Mouse (Mus musculus) gastrocnemius, adult 18-20 months (tissue): ENCODE data around the gene Chsy1. TPM values are rescaled to one million over a fixed set of nuclear protein-coding genes. Genes with fewer than 3 reads are reported as not detected.
"Not testable (repeated sequence)": the region's sequence is repeated elsewhere in the genome, so short reads cannot be mapped to it uniquely, and the experiment has no call there.

Source experiments
- DNase-seq: peaks from one replicate; pipeline ENCODE4 v3.0.0; 2021; ENCODE audit warnings: low spot score
- total RNA-seq, 2 experiments: library from RNA; stranded (reverse); gene quantifications; 2 replicates each; pipeline ENCODE4 v1.2.3; 2021

Gene Chsy1
- total RNA-seq, 2 experiments from 2014 or later = 3.1 to 3.8 TPM

DNA sequence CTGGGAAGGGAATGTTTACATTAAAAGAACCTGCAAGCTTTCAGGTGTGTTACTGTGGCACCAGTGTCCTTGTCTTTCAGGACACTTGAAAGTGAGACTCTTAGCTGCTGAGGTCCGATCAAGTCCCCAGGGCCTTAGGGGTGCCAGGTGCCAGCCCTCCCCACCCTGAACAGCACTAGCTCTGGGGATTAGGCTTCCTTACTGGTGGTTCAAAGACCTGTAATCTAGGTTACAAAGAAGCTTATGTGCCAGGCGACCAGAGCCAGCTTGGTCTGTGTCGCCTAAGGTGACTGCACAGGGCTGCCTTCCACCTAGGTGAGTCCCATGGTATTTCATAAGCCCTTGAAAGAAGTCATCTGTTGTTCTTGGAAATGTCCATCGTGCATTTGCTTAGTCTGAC, 66.9 kb downstream of the Chsy1 start:
- no peak for DNase-seq

DNA sequence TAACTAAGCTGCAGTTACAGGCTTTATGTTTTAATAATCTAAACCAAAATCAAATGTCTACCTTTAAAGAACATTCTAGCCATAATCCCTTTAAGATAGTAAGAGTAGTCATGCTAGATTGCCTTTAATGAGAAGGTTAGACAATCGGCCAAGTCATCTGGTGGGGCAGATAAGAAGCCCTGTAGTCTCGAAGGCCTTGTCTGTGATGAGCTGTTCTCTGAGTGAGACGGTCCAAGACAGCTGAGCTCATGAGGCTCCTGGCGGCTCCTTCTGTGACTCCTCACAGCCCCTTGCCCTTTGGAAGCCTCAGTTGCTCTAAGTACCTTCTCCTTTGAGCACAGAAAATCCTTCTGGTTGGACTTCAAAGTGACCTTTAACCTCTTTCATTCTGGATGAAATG, 67.6 kb downstream of the Chsy1 start:
- no peak for DNase-seq

DNA sequence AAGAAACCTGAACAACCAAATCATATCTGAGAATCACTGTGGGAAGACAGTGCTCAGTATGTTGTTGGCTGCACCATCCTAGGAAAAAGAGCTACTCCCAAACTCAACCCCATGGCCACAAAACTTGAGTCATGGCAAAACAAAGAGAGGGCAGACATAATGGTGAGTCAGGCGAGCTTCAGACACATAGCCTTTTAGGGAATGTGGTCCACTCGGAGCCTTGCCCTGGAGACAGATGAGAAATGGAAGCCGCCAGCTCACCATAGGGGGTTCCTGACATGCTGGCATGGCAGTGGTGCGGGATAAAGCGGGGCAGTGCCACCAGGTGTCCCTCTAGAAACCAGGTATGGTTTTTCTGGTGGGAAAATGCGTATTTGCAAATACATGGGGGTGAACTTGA, 68.8 kb downstream of the Chsy1 start:
- no peak for DNase-seq

DNA sequence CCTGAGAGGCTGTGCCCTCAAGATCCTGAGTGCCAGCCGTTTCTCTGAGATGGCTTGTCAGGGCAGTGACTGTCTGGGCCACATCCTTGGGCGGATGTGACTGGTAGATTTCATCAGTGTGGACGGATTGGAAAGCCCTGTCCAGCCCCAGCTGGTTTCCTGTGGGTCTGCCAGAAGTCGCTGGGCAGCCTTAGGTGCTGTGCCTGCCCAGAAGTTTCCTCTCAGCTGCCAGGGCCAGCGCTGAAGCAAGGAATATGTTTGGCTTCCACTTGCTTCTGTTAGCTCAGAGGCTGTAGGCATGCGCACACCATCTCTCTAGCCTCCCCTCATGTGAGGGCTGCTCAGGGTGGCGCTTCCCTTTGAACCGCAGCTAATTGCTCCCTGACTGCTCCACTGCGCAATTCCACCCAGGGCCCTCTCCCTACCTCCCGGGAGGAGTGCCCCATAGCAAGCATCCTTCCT, 69.8 kb downstream of the Chsy1 start:
- DNase-seq = peak; percentile 40

DNA sequence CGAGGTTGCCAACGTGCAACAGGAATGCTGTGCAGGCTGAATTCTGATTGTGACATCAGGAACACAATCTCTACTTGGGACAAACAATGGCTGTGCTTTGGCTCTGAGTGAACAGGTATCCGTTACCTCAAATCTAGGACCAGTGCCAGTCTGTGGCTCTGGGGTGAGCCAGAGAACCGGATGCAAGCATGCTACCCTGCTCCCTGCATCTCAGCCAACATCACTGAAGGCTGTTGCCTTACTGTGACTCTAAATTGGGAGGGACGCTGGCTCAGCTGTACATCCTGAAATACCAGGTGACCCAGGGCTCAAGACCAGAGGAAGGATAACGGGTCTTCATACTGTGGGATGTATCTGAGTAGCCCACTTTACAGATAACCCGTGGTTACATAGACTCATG, 70.4 kb downstream of the Chsy1 start:
- DNase-seq = no peak

DNA sequence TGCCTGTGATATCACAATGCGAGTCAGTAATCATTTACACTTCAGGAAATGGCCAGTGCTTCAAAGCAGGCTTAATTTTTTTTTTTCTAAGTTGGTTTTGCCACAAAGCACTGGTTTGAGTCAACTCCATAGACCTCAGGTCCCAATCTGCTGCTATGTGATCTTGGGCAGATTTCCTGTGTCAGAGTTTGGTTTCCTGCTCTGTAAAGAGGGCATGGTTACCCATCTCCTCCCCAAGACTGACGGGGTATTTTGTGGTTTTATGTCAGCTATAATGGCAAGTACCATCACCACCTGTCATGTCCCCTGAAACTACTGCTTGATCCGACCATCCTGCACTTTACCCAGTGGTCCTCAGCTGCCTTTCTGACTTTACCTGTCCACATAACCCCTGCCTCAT, 70.9 kb downstream of the Chsy1 start:
- no peak for DNase-seq

DNA sequence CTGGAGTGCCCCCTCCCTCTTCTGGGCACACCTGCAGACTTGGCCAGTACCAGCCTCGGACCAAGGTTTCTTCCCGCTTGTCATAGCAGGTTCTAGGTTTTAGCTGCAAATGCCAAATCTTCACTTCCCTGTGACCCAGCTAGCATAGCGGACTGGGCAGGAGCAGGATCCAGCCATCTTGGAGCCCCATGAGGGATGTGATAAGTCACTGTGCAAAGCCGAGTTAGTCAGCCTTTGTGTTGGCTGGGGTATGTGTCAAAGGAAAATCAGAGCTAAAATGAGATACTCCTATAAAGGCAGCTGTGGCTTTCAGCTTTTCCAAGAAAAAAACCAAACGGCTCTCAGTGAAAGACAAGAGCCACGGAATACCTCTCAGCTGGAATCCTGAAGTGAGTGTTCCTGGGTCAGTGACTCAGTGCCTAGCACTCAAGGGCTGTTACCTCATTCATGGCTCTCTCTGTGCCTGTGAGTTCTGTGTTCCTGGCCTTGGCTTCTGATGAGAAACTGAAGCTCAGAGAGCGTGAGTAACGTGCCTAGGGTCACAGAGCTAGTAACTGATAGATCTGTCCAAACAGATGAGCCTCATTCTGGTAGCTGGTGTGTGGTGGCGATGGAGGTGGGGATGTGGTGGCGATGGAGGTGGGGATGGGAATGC, 71.5 kb downstream of the Chsy1 start:
- DNase-seq = no peak

DNA sequence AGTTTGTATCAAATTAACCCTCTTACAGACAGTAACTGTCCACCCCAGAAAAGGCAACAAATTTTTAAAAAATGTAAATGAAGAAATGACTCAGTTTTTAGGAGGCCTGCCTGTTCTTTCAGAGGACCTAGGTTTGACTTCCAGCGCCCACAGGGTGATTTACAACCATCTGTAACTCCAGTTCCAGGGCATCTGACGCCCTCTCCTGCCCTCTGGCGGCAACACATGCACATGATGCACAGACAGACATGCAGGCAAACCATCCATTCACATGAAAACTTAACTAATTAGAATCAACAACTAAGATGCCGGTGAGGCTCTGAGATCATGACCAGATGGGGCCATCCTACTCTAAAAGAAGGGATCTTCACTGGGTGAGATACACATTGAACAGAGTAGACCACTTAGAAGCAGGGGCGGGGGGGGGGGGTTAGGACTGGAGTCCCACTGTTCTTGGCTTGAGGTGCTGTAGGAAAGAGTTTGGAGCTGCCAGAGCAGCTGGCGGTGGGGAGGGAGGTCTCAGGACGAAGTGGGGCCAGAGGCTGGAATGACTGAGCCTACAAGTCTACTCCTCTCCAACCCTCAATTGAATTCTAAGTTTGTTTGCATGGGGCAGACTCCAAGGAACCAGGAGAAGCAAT, 72.9 kb downstream of the Chsy1 start:
- no peak for DNase-seq

DNA sequence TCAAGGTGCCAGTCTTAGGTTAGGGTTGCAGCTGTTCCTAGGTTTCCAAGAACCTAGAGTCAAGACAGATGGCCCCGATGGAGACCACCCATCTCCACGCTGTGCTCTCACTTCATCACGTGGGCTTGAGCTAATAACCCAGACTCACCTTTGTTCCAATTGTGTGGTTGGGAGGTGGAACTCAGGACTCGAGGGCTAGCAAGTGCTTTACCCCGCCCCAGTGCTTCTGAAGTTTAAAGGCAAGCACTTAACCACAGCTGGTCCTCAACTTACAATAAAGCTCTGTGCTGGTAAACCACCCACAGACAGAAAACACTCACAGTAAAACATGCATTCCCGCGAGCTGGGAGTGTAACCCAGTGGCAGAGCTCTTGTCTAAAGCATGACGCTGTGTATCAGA, 74.1 kb downstream of the Chsy1 start:
- DNase-seq = no peak

DNA sequence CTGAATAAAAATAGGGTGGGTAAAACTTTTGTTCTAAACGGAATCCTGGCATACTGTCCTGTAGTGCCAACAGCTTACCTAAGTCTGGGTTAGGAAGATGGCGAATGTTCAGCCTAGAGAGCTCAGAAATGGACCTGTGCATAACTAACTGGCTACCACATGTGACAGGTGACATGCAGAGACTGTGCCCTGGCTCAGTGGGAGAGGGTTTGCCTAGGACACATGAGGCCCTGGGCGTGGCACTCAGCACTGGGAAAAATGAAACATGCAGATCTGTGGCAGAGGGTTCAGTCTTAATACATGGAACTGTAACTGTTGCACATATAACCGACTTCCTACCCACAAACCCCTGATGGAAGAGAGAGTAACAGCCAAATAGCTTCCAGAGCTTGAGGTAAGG, 74.7 kb downstream of the Chsy1 start:
- DNase-seq = no peak

DNA sequence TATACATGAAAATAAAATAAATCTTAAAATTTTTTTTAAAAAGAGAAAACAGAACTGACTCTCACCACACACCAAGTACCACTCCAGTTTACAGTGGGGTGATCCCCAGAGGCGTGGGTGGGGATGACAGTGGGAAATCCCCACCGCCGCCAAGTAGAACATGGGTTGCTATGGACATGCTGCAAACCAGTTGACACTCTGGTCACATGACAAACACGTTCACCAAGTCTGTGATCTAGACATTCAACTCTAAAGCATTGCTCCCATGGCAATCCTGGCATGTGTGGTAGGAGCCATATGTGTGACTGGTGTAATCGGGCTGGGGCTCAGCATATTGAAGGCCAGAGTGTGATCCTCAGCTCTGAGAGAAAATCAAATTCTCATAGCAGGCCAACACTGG, 76.1 kb downstream of the Chsy1 start:
- DNase-seq = no peak

DNA sequence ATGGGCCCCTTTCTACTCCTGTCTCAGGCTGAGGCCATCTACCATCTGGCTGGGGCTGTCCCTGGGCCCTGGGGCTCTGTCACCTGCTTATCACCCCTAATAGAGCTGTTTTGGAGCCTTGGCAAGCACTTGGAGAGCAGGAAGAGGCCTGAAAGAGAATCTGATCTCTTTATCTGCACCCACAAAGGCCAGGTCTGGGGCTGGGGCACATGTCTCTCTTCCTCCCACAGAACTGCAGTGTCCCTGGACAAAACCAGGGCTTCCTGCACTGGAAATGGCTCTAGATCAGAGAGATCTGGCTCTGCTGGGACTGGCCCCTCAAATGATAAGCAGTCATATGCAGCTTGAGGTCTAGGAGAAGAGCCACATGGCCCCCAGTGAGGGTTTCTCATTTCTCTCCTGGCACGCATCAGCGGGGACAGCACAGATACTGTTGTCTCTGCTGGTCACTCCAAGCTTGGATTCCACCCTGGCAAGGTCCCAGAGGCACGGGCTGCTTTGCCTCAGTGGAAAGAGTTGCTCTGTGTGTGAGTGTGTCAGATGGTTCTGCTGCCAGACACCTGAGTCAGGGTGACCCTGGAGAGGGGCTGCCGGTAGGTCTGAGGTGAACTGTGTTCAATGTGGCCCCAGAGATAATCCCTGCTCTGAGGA, 78.4 kb downstream of the Chsy1 start:
- no peak for DNase-seq

DNA sequence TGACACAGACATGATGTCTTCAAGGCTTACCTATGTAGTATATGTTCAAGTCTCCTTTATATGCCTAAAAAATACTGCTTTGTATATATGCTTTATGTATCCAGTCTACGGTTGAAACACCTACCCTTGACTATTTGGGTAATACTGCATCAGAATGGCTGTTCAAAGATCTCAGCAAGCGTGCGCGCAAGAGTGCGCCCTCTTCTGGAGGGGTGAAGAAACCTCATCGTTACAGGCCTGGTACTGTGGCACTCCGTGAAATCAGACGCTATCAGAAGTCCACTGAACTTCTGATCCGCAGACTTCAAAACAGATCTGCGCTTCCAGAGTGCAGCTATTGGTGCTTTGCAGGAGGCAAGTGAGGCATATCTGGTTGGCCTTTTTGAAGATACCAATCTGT, 81.1 kb downstream of the Chsy1 start:
- not testable (repeated sequence) for DNase-seq

DNA sequence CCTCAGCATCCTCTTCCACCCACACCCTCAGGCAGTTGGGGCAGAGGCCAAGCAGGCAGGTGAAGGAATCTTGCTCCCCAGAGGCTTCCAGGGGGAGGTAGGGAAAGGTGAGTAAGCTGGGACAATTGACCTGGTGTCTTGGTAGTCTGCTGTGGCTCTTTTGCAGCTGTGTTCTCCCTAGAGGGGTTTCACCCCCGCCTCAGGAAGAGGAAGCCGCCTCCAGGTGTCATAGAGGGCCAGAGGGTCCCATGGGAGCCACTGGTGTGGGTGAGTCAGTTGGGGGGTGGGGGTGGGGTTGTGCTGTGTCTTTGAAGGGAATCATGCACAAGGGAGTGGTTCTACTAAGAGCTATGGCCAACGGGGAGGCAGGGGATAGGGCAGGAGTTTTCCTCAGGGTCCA, 85.2 kb downstream of the Chsy1 start:
- DNase-seq = no peak

DNA sequence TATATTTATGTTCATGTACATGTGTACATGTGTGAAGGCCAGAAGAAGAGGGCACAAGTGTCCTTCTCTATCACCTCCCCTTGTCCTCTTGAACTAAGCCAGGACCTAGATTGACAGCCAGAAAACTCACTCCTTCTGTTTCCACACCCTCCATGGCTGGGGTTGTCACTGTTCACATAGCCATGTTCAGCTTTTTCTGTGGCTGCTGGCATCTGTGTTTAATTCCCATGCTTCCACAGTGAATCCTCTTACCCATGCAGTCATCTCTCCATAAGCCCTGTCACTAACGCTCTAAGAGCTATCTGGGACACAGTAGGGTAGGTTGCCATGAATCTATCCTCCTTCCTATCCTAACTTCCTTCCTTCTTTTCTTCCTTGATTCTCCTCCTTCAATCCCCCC, 86.6 kb downstream of the Chsy1 start:
- DNase-seq = no peak

DNA sequence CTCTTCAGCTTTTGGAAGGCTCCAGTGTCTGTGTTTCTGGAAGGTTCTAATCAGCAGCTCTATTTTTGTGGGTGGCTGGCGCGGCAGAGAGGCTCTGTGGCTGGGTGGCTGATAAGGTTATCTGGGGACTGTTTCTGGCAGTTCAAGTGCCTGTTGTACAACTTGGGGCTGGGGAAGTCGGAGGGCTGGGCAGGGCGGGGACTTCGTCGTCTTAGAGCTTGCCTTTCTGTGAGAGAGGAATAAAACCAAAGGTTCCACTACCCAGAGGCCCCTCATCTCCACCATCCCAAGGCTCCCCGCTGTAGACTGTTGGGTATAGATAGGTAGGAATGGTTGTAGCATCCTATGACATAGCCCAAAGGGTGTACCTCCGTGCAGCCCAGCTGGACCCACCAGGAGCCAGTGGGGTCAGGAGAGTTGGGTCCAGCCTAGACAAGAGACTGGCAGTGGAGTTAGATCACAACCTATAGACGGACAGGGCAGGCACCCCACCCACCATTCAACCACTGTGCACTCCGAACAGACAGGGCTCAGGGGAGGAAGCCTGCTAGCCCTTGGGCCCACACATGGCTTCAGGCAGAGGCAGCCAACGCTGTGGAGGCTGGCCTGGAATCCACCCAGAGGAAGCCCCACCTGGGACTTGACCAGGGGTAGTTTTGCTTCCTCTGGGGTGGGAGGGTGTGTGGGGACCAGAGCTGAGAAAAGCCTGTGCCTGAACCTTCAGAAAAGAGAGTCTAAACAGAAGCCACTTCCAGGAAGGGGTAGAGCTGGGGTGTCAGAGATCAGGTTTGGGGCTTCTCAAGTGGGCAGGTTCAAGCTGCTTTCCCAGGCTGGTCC, 87.5 kb downstream of the Chsy1 start:
- DNase-seq = no peak

DNA sequence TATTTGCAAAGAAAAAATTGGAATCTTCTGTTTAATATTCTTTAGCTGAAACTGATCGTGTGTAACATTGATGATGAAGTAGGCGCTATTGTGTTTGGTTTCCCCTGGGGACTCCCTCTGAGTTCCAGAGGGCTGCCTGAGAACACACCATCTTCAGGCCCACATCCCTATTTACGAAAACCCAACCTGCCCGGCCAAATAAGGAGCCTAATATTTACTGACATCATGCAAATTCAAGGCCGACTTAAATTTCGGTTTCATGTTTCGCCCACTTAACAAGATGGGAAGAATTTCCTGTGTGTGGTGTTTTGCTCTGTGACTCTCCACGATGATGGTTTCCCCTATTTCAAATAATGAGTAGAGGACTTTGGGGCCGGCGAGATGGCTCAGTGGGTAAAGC, 89.1 kb downstream of the Chsy1 start:
- no peak for DNase-seq

DNA sequence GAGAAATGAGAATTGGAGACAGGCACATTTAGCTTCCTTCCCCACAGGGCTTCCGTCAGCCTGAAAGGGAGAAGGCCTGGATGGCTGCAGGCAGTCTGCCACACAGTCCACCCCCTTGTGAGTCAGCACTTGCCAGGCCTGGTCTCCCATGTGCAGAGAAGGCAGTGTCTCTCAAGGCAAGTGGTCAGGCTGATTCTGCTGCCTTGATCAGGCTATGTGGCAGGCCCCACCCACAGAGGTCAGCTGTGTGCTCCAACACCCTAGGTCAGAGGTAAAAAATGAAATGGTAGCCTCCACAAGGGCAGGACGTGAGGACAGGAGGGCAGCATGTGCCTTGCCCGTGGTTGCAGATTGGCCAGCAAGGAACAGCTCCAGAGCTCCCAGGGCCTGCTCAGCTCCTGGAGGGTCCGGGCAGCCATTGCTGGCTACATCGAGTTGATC, 90.1 kb downstream of the Chsy1 start:
- DNase-seq = peak; percentile 31

DNA sequence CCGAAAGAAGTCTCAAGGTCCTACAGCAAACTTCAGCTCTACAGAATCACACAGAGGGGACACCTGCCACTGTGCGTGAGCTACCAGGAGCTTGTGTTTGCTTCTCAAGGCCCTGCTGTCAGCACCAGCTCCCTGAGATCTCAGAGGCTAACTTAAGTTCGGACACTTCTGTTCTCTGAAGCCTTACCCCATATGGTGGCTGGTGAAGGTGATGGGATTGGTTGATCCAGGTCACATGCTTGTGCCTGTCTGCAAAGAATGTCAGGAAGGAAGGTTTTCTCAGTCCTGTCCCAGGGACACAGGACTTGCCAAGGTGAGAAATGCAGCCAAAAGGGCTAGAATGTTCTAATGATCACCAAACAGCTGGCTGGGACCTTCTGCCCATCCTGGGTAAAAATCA, 91.1 kb downstream of the Chsy1 start:
- DNase-seq = no peak

DNA sequence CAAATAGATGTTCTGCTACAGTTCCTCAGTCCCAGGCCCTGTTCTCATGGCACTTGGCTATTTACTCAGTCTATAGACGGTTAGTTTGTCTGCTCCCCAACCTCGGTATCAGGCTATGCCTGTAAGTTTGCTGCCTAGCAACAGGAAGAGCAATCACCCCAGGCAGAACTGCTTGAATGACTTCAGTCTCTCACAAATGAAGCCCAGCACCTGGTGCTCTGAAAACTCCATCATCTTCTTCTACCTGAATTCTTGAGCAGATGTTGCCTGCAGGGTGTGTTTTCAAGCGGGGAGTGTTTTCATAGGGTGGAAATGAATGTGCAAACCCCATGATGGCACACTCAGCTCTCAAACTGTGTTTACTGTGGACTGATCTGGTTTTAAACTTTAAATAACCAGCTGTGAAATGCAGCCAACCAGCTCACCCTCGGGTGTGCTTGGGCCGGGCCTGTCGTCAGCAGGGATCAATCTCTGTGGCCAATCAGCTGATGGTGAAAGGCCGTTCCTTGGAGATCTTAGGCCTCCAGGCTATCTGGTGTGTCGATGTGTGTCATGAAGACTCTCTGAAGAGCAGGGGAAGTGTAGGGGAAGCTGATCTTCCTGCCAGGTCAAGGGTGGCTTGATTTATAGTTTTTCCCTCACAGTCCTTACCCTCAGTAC, 91.6 kb downstream of the Chsy1 start:
- no peak for DNase-seq

DNA sequence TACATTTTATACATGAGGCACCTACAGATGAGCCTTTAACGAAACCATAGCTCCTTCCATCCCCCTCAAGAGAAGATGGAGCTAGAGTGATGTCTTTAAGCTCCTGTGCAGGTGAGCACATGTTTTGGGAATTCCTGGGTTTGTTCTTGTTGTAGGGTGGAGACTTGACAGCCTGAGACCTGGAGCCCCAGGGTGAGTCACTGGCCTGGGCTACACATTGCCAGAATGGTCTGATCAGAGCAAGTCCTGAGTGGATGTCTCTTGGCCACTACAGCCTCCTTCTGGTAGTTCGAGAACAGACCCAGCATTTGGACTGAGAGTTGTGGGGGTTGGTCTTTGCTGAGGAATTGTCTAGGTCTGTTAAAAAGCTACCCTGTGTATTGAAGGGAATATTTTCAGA, 92.3 kb downstream of the Chsy1 start:
- no peak for DNase-seq

DNA sequence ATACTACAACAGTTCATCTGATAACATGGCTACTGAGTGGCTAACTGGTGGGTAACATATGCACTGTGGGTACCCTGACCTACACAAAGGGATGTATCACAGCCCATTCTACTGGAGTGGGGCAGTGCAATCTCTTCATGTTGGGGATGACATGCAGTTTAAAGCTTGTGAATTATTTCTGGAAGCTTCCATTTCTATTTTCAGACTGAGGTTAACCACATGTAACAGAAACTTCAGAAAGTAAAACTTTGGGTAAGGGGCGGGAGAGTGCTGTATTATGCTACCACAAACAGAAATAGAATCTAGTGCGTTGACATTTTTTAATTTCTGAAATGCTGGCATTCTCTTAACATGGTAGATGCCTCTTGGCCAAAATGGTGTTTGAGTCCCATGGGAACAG, 100.6 kb downstream of the Chsy1 start:
- no peak for DNase-seq
